Mouse (Mus musculus) kidney, postnatal 25 days (tissue): ENCODE data around the gene Kif1a.

ENCODE experiments used
- DNase-seq, 2 experiments: peaks; one replicate each; pipeline ENCODE4 v3.0.0; 2021; ENCODE audit warnings: mixed read lengths in 2 of 2

The Kif1a gene

GRCm38 (mm10) chr1:93101571-93102061, at the start of gene Kif1a:
Gene Kif1a, minus strand, starts transcription at chr1:93101951.
- peak in 1 of 2 experiments; percentile 44 for DNase-seq

GRCm38 (mm10) chr1:93150907-93151661, 49.3 kb upstream of the Kif1a start:
- no peak for DNase-seq

GRCm38 (mm10) chr1:93144176-93144575, 42.4 kb upstream of the Kif1a start:
- DNase-seq = no peak

- no peak for DNase-seq
These were observed 41.1 kb upstream of the Kif1a start for GRCm38 (mm10) chr1:93142871-93143270.

GRCm38 (mm10) chr1:93139713-93140112, 38.0 kb upstream of the Kif1a start:
- no peak for DNase-seq

- peak; percentile 88 to 89 for DNase-seq
These were observed 36.8 kb upstream of the Kif1a start for GRCm38 (mm10) chr1:93138534-93138933.

GRCm38 (mm10) chr1:93135036-93135526, 33.3 kb upstream of the Kif1a start, which contains the start of gene Agxt:
Gene Agxt, plus strand, starts transcription at chr1:93135240.
- DNase-seq = no peak

- no peak for DNase-seq
These were observed 30.9 kb upstream of the Kif1a start for GRCm38 (mm10) chr1:93132676-93133075.

- DNase-seq = peak in 1 of 2 experiments; percentile 22
These were observed 28.7 kb upstream of the Kif1a start for GRCm38 (mm10) chr1:93130242-93130983.

- DNase-seq = peak; percentile 65 to 74
These were observed 27.1 kb upstream of the Kif1a start for GRCm38 (mm10) chr1:93128710-93129349.

- DNase-seq = no peak
These were observed 26.5 kb upstream of the Kif1a start for GRCm38 (mm10) chr1:93128209-93128608.

GRCm38 (mm10) chr1:93125256-93125655, 23.5 kb upstream of the Kif1a start:
- no peak for DNase-seq

- DNase-seq = no peak
These were observed 22.3 kb upstream of the Kif1a start for GRCm38 (mm10) chr1:93124066-93124465.

- no peak for DNase-seq
These were observed 21.6 kb upstream of the Kif1a start for GRCm38 (mm10) chr1:93123179-93123854.

- DNase-seq = peak in 1 of 2 experiments; percentile 11
These were observed 17.1 kb upstream of the Kif1a start for GRCm38 (mm10) chr1:93118816-93119215.

- no peak for DNase-seq
These were observed 13.7 kb upstream of the Kif1a start for GRCm38 (mm10) chr1:93115471-93115870.

GRCm38 (mm10) chr1:93114713-93115463, 13.1 kb upstream of the Kif1a start:
- peak; percentile 65 to 86 for DNase-seq

GRCm38 (mm10) chr1:93102700-93103099, 949 bp upstream of the Kif1a start:
- no peak for DNase-seq

GRCm38 (mm10) chr1:93100576-93101491, 917 bp downstream of the Kif1a start:
- DNase-seq = no peak

- peak in 1 of 2 experiments; percentile 6 for DNase-seq
These were observed 1.5 kb downstream of the Kif1a start for GRCm38 (mm10) chr1:93100243-93100575.

- no peak for DNase-seq
These were observed 2.8 kb downstream of the Kif1a start for GRCm38 (mm10) chr1:93098956-93099355.
